ENCODE assay signal across 16 mouse cellular contexts in genomic region chr2:10999217-10999618, GRCm38 (mm10).
DNase-seq lines count a peak whose midpoint lies in the region; ATAC-seq and TF ChIP-seq lines count a peak whose summit lies in the region.
"Had no signal": no experiment of that assay in that cellular context is flagged by ENCODE, and none has a peak within 500 bp of the region (broad histone marks: within the 10 kb centered on the region; RNA-seq: fewer than 3 reads in every experiment).

No protein-coding gene starts in this region.

- no peak overlapping the region for H3K27ac ChIP-seq in layer of hippocampus, adult 2 months
- no peak overlapping the region for H3K27ac ChIP-seq in forebrain, postnatal 0 days (ENCODE audit: low read depth, low read length)
- H3K27ac ChIP-seq: embryonic facial prominence, embryonic 12.5 days; gastrocnemius, adult 2 months; heart, adult 2 months; hindbrain, embryonic 10.5 days; limb, embryonic 15.5 days; neural tube, embryonic 12.5 days had no signal

- no peak overlapping the region for H3K4me3 ChIP-seq in layer of hippocampus, adult 2 months
- no peak overlapping the region for H3K4me3 ChIP-seq in C2C12 (ENCODE audit: insufficient read depth, poor library complexity, severe bottlenecking)
- no peak overlapping the region for H3K4me3 ChIP-seq in forebrain, postnatal 0 days (ENCODE audit: low read depth, low read length)
- H3K4me3 ChIP-seq: embryonic facial prominence, embryonic 12.5 days; gastrocnemius, adult 2 months; heart, adult 2 months; hindbrain, embryonic 10.5 days; limb, embryonic 15.5 days; neural tube, embryonic 12.5 days had no signal

- H3K4me2 ChIP-seq in forebrain, postnatal 0 days (ENCODE audit: low read depth): no peak overlapping the region
- H3K4me2 ChIP-seq: embryonic facial prominence, embryonic 12.5 days; limb, embryonic 15.5 days; neural tube, embryonic 12.5 days had no signal

- ATAC-seq in forebrain, postnatal 0 days: 0 out of 2 replicates have a peak, but pooled peaks have one; percentile 40

- DNase-seq in layer of hippocampus, adult 2 months (ENCODE audit: low spot score in 2 of 2): peak; percentile 22 to 44
- DNase-seq in layer of hippocampus, adult 9-10 months (ENCODE audit: low spot score): no peak
- DNase-seq in 416B (ENCODE audit: low read depth): peak; percentile 8
- no peak for DNase-seq in forebrain, postnatal 0 days
- no peak for DNase-seq in B cell, adult 2 months
- DNase-seq in urinary bladder, postnatal 4 days (ENCODE audit: low spot score in 2 of 2): no peak
- DNase-seq: adrenal gland, postnatal 10 days; cerebellum, adult 2 months; gastrocnemius, adult 2 months; heart, adult 2 months had no signal

- WGBS in forebrain, postnatal 0 days: 25% methylated on average over 1 of the region's 1 CpGs

- H3K36me3 ChIP-seq in C2C12 (ENCODE audit: control insufficient read depth, insufficient read depth): no peaks in the 10 kb centered on the region
- no peaks in the 10 kb centered on the region for H3K36me3 ChIP-seq in forebrain, postnatal 0 days (ENCODE audit: insufficient read depth)
- H3K36me3 ChIP-seq: embryonic facial prominence, embryonic 12.5 days; hindbrain, embryonic 10.5 days; limb, embryonic 15.5 days; neural tube, embryonic 12.5 days had no signal

- no peaks in the 10 kb centered on the region for H3K79me3 ChIP-seq in C2C12 (ENCODE audit: low read depth)

- H3K9me3 ChIP-seq in forebrain, postnatal 0 days (ENCODE audit: low read length): no peaks in the 10 kb centered on the region
- H3K9me3 ChIP-seq: embryonic facial prominence, embryonic 12.5 days; hindbrain, embryonic 10.5 days; limb, embryonic 15.5 days; neural tube, embryonic 12.5 days had no signal

- no peak for TF ChIP-seq CTCF in layer of hippocampus, adult 2 months (conservative IDR thresholded peaks at IDR 0.05)
- TF ChIP-seq CTCF in C2C12 (IDR thresholded peaks at IDR 0.05; ENCODE audit: control insufficient read depth, insufficient read depth, insufficient read length): no peak
- no peak for TF ChIP-seq CTCF in forebrain, postnatal 0 days (IDR thresholded peaks at IDR 0.05; ENCODE audit: low read depth)

- no peaks in the 10 kb centered on the region for H3K4me1 ChIP-seq in forebrain, postnatal 0 days (ENCODE audit: insufficient read depth)
- H3K4me1 ChIP-seq: embryonic facial prominence, embryonic 12.5 days; hindbrain, embryonic 10.5 days; limb, embryonic 15.5 days; neural tube, embryonic 12.5 days had no signal

- H3K79me2 ChIP-seq in C2C12 (ENCODE audit: control insufficient read depth, insufficient read depth): no peaks in the 10 kb centered on the region

- no peaks in the 10 kb centered on the region for H3K27me3 ChIP-seq in C2C12 (ENCODE audit: control insufficient read depth, insufficient read depth, insufficient read length)
- 0 out of 2 replicates have a peak, but pooled peaks cover 3% of the 10 kb centered on the region for H3K27me3 ChIP-seq in forebrain, postnatal 0 days (ENCODE audit: insufficient read depth, low read length)
- H3K27me3 ChIP-seq: CH12.LX; embryonic facial prominence, embryonic 12.5 days; limb, embryonic 15.5 days; neural tube, embryonic 12.5 days had no signal

- H3K9ac ChIP-seq in forebrain, postnatal 0 days: no peak overlapping the region
- H3K9ac ChIP-seq: embryonic facial prominence, embryonic 12.5 days; limb, embryonic 15.5 days; neural tube, embryonic 12.5 days had no signal

- H3ac ChIP-seq in C2C12 (ENCODE audit: control insufficient read depth, insufficient read length, low read depth): no peak overlapping the region

TF ChIP-seq in C2C12, 6 proteins besides CTCF, POLR2A, EP300 and RAD21:
- TF ChIP-seq FOSL1 (IDR thresholded peaks at IDR 0.05; ENCODE audit: insufficient read depth, low read length, poor library complexity, severe bottlenecking) (no peak), MAX (IDR thresholded peaks at IDR 0.05) (no peak), MYOD1 (IDR thresholded peaks at IDR 0.05; ENCODE audit: control insufficient read depth, insufficient read length, low read depth) (no peak), USF1 (IDR thresholded peaks at IDR 0.05; ENCODE audit: low read depth) (no peak), CEBPB (IDR thresholded peaks at IDR 0.05; ENCODE audit: low read depth) (peak; percentile 17), MYOG (IDR thresholded peaks at IDR 0.05; ENCODE audit: control insufficient read depth, extremely low read depth, insufficient read length) (no peak)

Comparison
In these comparisons a context has a peak if more than half of its experiments do, and no peak if none do; other contexts are left out.
1. DNase-seq: peak in layer of hippocampus, adult 2 months (2 of 2) and 416B (single experiment); none in layer of hippocampus, adult 9-10 months (single experiment), forebrain, postnatal 0 days (single experiment), B cell, adult 2 months (0 of 2) and urinary bladder, postnatal 4 days (0 of 2).